Mouse (Mus musculus): ENCODE data around the gene Cttnbp2. TPM values are rescaled to one million over a fixed set of nuclear protein-coding genes. Genes with fewer than 3 reads are reported as not detected.

Cttnbp2 gene
- polyA plus RNA-seq, 1 experiment from 2014 or later: 16.3 TPM

GRCm38 (mm10) chr6:18360955-18361354 lies 153.7 kb downstream of the Cttnbp2 start:
- Histone ChIP-seq H3K9me3 (no peaks in the 10 kb centered on the region), H3K4me1 (no peaks in the 10 kb centered on the region), H3K9ac (no peak overlapping the region), H3K4me3 (no peak overlapping the region), H3K36me3 (no peaks in the 10 kb centered on the region), H3K4me2 (no peak overlapping the region), H3K27ac (no peak overlapping the region), H3K27me3 (no peaks in the 10 kb centered on the region)
- no peak for ATAC-seq (ENCODE audit: borderline replicate concordance, extremely low read depth, low FRiP score, low TSS enrichment)

DNA sequence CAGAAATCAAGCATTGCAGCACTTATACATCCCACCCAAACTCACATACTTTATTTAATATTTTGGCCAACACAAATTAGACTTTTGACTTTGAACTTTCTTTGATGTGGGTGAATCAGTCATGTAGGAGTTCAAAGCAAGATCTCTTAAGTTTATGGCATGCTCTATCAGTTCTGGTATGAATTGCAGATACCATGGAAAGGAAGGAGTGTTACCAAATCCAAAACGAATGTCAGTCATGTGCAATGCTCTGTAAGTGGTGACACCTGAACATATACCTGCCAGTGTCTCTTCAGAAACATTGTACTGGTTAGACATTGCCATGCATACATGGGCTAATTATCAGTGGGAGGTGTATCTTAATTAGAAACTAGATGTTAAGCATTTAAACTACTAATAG lies 154.5 kb downstream of the Cttnbp2 start:
- no peak for ATAC-seq (ENCODE audit: borderline replicate concordance, extremely low read depth, low FRiP score, low TSS enrichment)

GRCm38 (mm10) chr6:18349153-18349858 lies 165.3 kb downstream of the Cttnbp2 start:
- no peaks in the 10 kb centered on the region for H3K4me1 ChIP-seq
- H3K9me3 ChIP-seq: no peaks in the 10 kb centered on the region
- no peak for ATAC-seq (ENCODE audit: borderline replicate concordance, extremely low read depth, low FRiP score, low TSS enrichment)
- H3K4me3 ChIP-seq: no peak overlapping the region
- no peaks in the 10 kb centered on the region for H3K36me3 ChIP-seq
- no peak overlapping the region for H3K27ac ChIP-seq
- H3K9ac ChIP-seq: no peak overlapping the region
- H3K27me3 ChIP-seq: no peaks in the 10 kb centered on the region
- no peak overlapping the region for H3K4me2 ChIP-seq
- 30% methylated on average over 3 of the region's 3 CpGs for WGBS

More for the DNA sequence above, 154.5 kb downstream of the Cttnbp2 start:
- Histone ChIP-seq H3K9me3 (no peaks in the 10 kb centered on the region), H3K9ac (no peak overlapping the region), H3K4me1 (no peaks in the 10 kb centered on the region), H3K36me3 (no peaks in the 10 kb centered on the region), H3K4me2 (no peak overlapping the region), H3K4me3 (no peak overlapping the region), H3K27me3 (no peaks in the 10 kb centered on the region), H3K27ac (no peak overlapping the region)
- WGBS: 72% methylated on average over 1 of the region's 1 CpGs

- 85% methylated on average over 2 of the region's 2 CpGs for WGBS
- Histone ChIP-seq H3K4me2 (no peak overlapping the region), H3K36me3 (no peaks in the 10 kb centered on the region), H3K4me1 (no peaks in the 10 kb centered on the region), H3K27ac (no peak overlapping the region), H3K27me3 (no peaks in the 10 kb centered on the region), H3K9me3 (no peaks in the 10 kb centered on the region), H3K9ac (no peak overlapping the region), H3K4me3 (no peak overlapping the region)
- ATAC-seq (ENCODE audit: borderline replicate concordance, extremely low read depth, low FRiP score, low TSS enrichment): no peak
Observed at GRCm38 (mm10) chr6:18344272-18344671, 170.4 kb downstream of the Cttnbp2 start.

DNA sequence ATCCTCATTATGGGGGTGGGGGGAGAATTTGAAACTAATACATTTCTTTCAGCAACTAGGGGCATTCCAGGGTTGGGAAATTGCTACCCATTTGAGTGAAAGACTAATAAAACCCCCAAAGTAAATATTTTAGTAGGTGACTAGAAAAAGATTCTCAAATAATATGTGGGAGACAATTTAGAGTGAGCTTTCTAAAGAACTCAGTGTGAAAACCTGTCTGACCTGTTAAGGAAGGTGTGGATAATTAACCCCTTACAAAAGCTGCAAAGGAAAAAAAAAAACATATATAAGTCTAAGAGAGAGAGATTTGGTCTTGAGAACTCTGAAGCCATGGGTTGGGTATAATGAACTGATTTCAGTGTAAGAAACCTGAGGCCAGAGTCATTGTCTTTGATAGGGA lies 176.3 kb downstream of the Cttnbp2 start:
- Histone ChIP-seq H3K4me3 (no peak overlapping the region), H3K4me1 (no peaks in the 10 kb centered on the region), H3K9me3 (no peaks in the 10 kb centered on the region), H3K27ac (peak overlapping the region; percentile 76; the same call in 1 of the 2 replicates), H3K4me2 (no peak overlapping the region), H3K27me3 (no peaks in the 10 kb centered on the region), H3K9ac (no peak overlapping the region), H3K36me3 (no peaks in the 10 kb centered on the region)
- ATAC-seq (ENCODE audit: borderline replicate concordance, extremely low read depth, low FRiP score, low TSS enrichment): peak; percentile 64; the same call in 1 of the 2 replicates

- H3K27ac ChIP-seq: no peak overlapping the region
Observed at GRCm38 (mm10) chr6:18335393-18335792, 179.2 kb downstream of the Cttnbp2 start.

GRCm38 (mm10) chr6:18322950-18323349 lies 191.7 kb downstream of the Cttnbp2 start:
- H3K9ac ChIP-seq: no peak overlapping the region
- H3K36me3 ChIP-seq: no peaks in the 10 kb centered on the region
- H3K4me3 ChIP-seq: no peak overlapping the region
- no peak for ATAC-seq (ENCODE audit: borderline replicate concordance, extremely low read depth, low FRiP score, low TSS enrichment)
- H3K4me2 ChIP-seq: no peak overlapping the region
- no peaks in the 10 kb centered on the region for H3K4me1 ChIP-seq
- no peak overlapping the region for H3K27ac ChIP-seq
- H3K9me3 ChIP-seq: no peaks in the 10 kb centered on the region
- no peaks in the 10 kb centered on the region for H3K27me3 ChIP-seq
- 93% methylated on average over 1 of the region's 1 CpGs for WGBS

More at GRCm38 (mm10) chr6:18335393-18335792, 179.2 kb downstream of the Cttnbp2 start:
- ATAC-seq (ENCODE audit: borderline replicate concordance, extremely low read depth, low FRiP score, low TSS enrichment): no peak
- H3K4me1 ChIP-seq: no peaks in the 10 kb centered on the region
- H3K4me3 ChIP-seq: no peak overlapping the region
- no peaks in the 10 kb centered on the region for H3K9me3 ChIP-seq
- 75% methylated on average over 3 of the region's 3 CpGs for WGBS
- H3K27me3 ChIP-seq: no peaks in the 10 kb centered on the region
- H3K9ac ChIP-seq: no peak overlapping the region
- no peaks in the 10 kb centered on the region for H3K36me3 ChIP-seq
- no peak overlapping the region for H3K4me2 ChIP-seq

Small RNA genes within 50 kb of the gene (microRNA-seq; reads per million reads assigned to microRNA genes)
- gene Gm26233: not detected
